Mouse (Mus musculus): ENCODE data around the gene Gtf3c5. TPM values are rescaled to one million over a fixed set of nuclear protein-coding genes. Genes with fewer than 3 reads are reported as not detected.

Gene Gtf3c5
- total RNA-seq, 2 experiments from 2014 or later, result 17.9 to 18.6 TPM

- DNase-seq (ENCODE audit: low spot score in 2 of 2), result no peak
- intact Hi-C loops (cut with DNase I), result no loop called here
Measured at GRCm38 (mm10) chr2:28610716-28611406, 27.3 kb upstream of the Gtf3c5 start.

- DNase-seq (ENCODE audit: low spot score in 2 of 2), result no peak
- intact Hi-C loops (cut with DNase I), result no loop called here
Measured at GRCm38 (mm10) chr2:28609851-28610250, 26.3 kb upstream of the Gtf3c5 start.

- intact Hi-C loops (cut with DNase I), result no loop called here
- no peak for DNase-seq (ENCODE audit: low spot score in 2 of 2)
Measured at GRCm38 (mm10) chr2:28607341-28608165, 24.0 kb upstream of the Gtf3c5 start.

- no peak for DNase-seq (ENCODE audit: low spot score in 2 of 2)
- intact Hi-C loops (cut with DNase I), result no loop called here
Measured at GRCm38 (mm10) chr2:28606601-28607340, 23.2 kb upstream of the Gtf3c5 start.

- no peak for DNase-seq (ENCODE audit: low spot score in 2 of 2)
- intact Hi-C loops (cut with DNase I), result no loop called here
Measured at GRCm38 (mm10) chr2:28605789-28606541, 22.4 kb upstream of the Gtf3c5 start.

GRCm38 (mm10) chr2:28603542-28603941 is 20.0 kb upstream of the Gtf3c5 start:
- intact Hi-C loops (cut with DNase I), result no loop called here
- DNase-seq (ENCODE audit: low spot score in 2 of 2), result no peak

- DNase-seq (ENCODE audit: low spot score in 2 of 2), result no peak
- intact Hi-C loops (cut with DNase I), result no loop called here
Measured at GRCm38 (mm10) chr2:28601720-28602590, 18.4 kb upstream of the Gtf3c5 start.

GRCm38 (mm10) chr2:28599569-28599900 is 16.0 kb upstream of the Gtf3c5 start:
- intact Hi-C loops (cut with DNase I), result no loop called here
- no peak for DNase-seq (ENCODE audit: low spot score in 2 of 2)

- no peak for DNase-seq (ENCODE audit: low spot score in 2 of 2)
- intact Hi-C loops (cut with DNase I), result no loop called here
Measured at GRCm38 (mm10) chr2:28598692-28599568, 15.4 kb upstream of the Gtf3c5 start.

- intact Hi-C loops (cut with DNase I), result no loop called here
- no peak for DNase-seq (ENCODE audit: low spot score in 2 of 2)
Measured at GRCm38 (mm10) chr2:28597733-28598547, 14.4 kb upstream of the Gtf3c5 start.

- DNase-seq (ENCODE audit: low spot score in 2 of 2), result no peak
- intact Hi-C loops (cut with DNase I), result no loop called here
Measured at GRCm38 (mm10) chr2:28596998-28597397, 13.4 kb upstream of the Gtf3c5 start.

GRCm38 (mm10) chr2:28596021-28596420 is 12.5 kb upstream of the Gtf3c5 start:
- DNase-seq (ENCODE audit: low spot score in 2 of 2), result no peak
- intact Hi-C loops (cut with DNase I), result no loop called here

GRCm38 (mm10) chr2:28592809-28593208 is 9.3 kb upstream of the Gtf3c5 start:
- intact Hi-C loops (cut with DNase I), result loop anchor here (2.0 kb wide), 1 partner anchor 30 kb away; no protein-coding TSS in a partner anchor
- no peak for DNase-seq (ENCODE audit: low spot score in 2 of 2)

- intact Hi-C loops (cut with DNase I), result no loop called here
Measured at GRCm38 (mm10) chr2:28591479-28591878, 7.9 kb upstream of the Gtf3c5 start.

GRCm38 (mm10) chr2:28588574-28588973 is 5.0 kb upstream of the Gtf3c5 start:
- intact Hi-C loops (cut with DNase I), result no loop called here
- DNase-seq (ENCODE audit: low spot score in 2 of 2), result no peak

More at GRCm38 (mm10) chr2:28591479-28591878, 7.9 kb upstream of the Gtf3c5 start:
- no peak for DNase-seq (ENCODE audit: low spot score in 2 of 2)

GRCm38 (mm10) chr2:28585730-28586129 is 2.2 kb upstream of the Gtf3c5 start:
- intact Hi-C loops (cut with DNase I), result no loop called here

GRCm38 (mm10) chr2:28585043-28585571 is 1.6 kb upstream of the Gtf3c5 start:
- peak; percentile 46 to 64 for DNase-seq (ENCODE audit: low spot score in 2 of 2)
- intact Hi-C loops (cut with DNase I), result no loop called here

More at GRCm38 (mm10) chr2:28585730-28586129, 2.2 kb upstream of the Gtf3c5 start:
- DNase-seq (ENCODE audit: low spot score in 2 of 2), result no peak

Data from left cerebral cortex, postnatal 36 days (tissue).